9 mouse cellular contexts compared by ENCODE assay signal in the genomic region with DNA sequence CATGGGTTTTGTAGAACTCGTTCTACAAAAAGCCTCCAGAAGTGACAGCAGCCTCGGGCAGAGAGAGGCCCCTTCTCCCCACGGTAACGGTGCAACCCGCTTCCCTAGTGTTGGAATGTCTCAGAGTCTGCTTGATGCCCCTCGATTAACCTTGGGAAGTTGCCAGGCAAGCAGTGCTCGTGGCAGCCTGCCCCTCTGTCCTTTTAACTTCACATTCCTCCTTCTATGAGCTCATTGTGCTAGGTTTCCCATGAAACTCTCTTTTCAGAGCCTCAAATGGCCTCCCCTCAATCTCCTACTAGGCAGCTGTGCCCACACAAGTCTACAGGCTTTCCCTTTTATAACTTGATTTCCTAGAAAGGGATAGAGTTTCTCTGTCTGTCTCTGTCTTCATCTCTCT. TPM values are rescaled to one million over a fixed set of nuclear protein-coding genes. Genes with fewer than 3 reads are reported as not detected.
A peak's percentile ranks its signal among the peaks of the same experiment; 100 is the strongest.
DNase-seq lines count a peak whose midpoint lies in the region; ATAC-seq and TF ChIP-seq lines count a peak whose summit lies in the region.
"Had no signal": no experiment of that assay in that cellular context is flagged by ENCODE, and none has a peak within 500 bp of the region (broad histone marks: within the 10 kb centered on the region; RNA-seq: fewer than 3 reads in every experiment).

No protein-coding gene starts in this region.

- 0 out of 2 replicates have a peak overlapping the region, but pooled peaks have one; percentile 15 for H3K27ac ChIP-seq in lung, embryonic 14.5 days (ENCODE audit: low read depth)
- no peak overlapping the region for H3K27ac ChIP-seq in lung, postnatal 0 days (ENCODE audit: low read length)
- no peak overlapping the region for H3K27ac ChIP-seq in forebrain, postnatal 0 days (ENCODE audit: low read depth, low read length)
- H3K27ac ChIP-seq in midbrain, postnatal 0 days (ENCODE audit: low read depth, low read length), result no peak overlapping the region
- H3K27ac ChIP-seq: liver, embryonic 15.5 days had no signal

- no peak for TF ChIP-seq CTCF in lung, embryonic 14.5 days (IDR thresholded peaks at IDR 0.05; ENCODE audit: low read depth)
- no peak for TF ChIP-seq CTCF in lung, postnatal 0 days (IDR thresholded peaks at IDR 0.05)
- TF ChIP-seq CTCF in forebrain, postnatal 0 days (IDR thresholded peaks at IDR 0.05; ENCODE audit: low read depth), result no peak
- no peak for TF ChIP-seq CTCF in midbrain, postnatal 0 days (IDR thresholded peaks at IDR 0.05)

- no peak overlapping the region for H3K9ac ChIP-seq in lung, embryonic 14.5 days
- no peak overlapping the region for H3K9ac ChIP-seq in lung, postnatal 0 days (replicated peaks; ENCODE audit: low read depth)
- H3K9ac ChIP-seq in forebrain, postnatal 0 days, result no peak overlapping the region
- H3K9ac ChIP-seq in midbrain, postnatal 0 days (replicated peaks; ENCODE audit: low read length, poor library complexity, severe bottlenecking), result no peak overlapping the region
- H3K9ac ChIP-seq: liver, embryonic 15.5 days had no signal

- H3K27me3 ChIP-seq in lung, embryonic 14.5 days (ENCODE audit: insufficient read depth, low read length), result no peaks in the 10 kb centered on the region
- no peaks in the 10 kb centered on the region for H3K27me3 ChIP-seq in lung, postnatal 0 days (replicated peaks; ENCODE audit: insufficient read depth, low read length)
- no peaks in the 10 kb centered on the region for H3K27me3 ChIP-seq in forebrain, postnatal 0 days (ENCODE audit: insufficient read depth, low read length)
- H3K27me3 ChIP-seq in midbrain, postnatal 0 days (ENCODE audit: insufficient read depth, low read length), result peaks cover 10% of the 10 kb centered on the region; the same call in 1 of the 2 replicates
- H3K27me3 ChIP-seq: liver, embryonic 15.5 days had no signal

- H3K4me2 ChIP-seq in lung, embryonic 14.5 days, result no peak overlapping the region
- no peak overlapping the region for H3K4me2 ChIP-seq in lung, postnatal 0 days (replicated peaks; ENCODE audit: low read depth, low read length)
- H3K4me2 ChIP-seq in forebrain, postnatal 0 days (ENCODE audit: low read depth), result no peak overlapping the region
- H3K4me2 ChIP-seq in midbrain, postnatal 0 days (ENCODE audit: low read depth, low read length, poor library complexity, severe bottlenecking), result no peak overlapping the region
- H3K4me2 ChIP-seq: liver, embryonic 15.5 days had no signal

- no peak for ATAC-seq in cerebellum, adult (ENCODE audit: insufficient number of reproducible peaks, low FRiP score, low TSS enrichment)
- peak; percentile 74; the same call in 1 of the 2 replicates for ATAC-seq in lung, embryonic 14.5 days (ENCODE audit: insufficient read depth)
- no peak for ATAC-seq in lung, postnatal 0 days
- ATAC-seq in forebrain, postnatal 0 days, result peak; percentile 88
- peak; percentile 70 for ATAC-seq in midbrain, postnatal 0 days (ENCODE audit: low FRiP score)

- WGBS in lung, embryonic 14.5 days, result 17% methylated on average over 7 of the region's 7 CpGs
- WGBS in lung, postnatal 0 days, result 14% methylated on average over 7 of the region's 7 CpGs
- 10% methylated on average over 7 of the region's 7 CpGs for WGBS in forebrain, postnatal 0 days
- 18% methylated on average over 7 of the region's 7 CpGs for WGBS in midbrain, postnatal 0 days

- TF ChIP-seq EP300 in lung, postnatal 0 days (IDR thresholded peaks at IDR 0.05), result no peak

- no peaks in the 10 kb centered on the region for H3K36me3 ChIP-seq in lung, embryonic 14.5 days (ENCODE audit: insufficient read depth)
- H3K36me3 ChIP-seq in lung, postnatal 0 days (ENCODE audit: insufficient read depth, low read length), result no peaks in the 10 kb centered on the region
- H3K36me3 ChIP-seq in forebrain, postnatal 0 days (ENCODE audit: insufficient read depth), result no peaks in the 10 kb centered on the region
- H3K36me3 ChIP-seq in midbrain, postnatal 0 days (ENCODE audit: insufficient read depth, low read length), result no peaks in the 10 kb centered on the region
- H3K36me3 ChIP-seq: liver, embryonic 15.5 days had no signal

- peaks cover 4% of the 10 kb centered on the region; the same call in 1 of the 2 replicates for H3K4me1 ChIP-seq in lung, embryonic 14.5 days (ENCODE audit: insufficient read depth)
- no peaks in the 10 kb centered on the region for H3K4me1 ChIP-seq in lung, postnatal 0 days (ENCODE audit: insufficient read depth, low read depth, low read length)
- 0 out of 2 replicates have a peak, but pooled peaks cover 4% of the 10 kb centered on the region for H3K4me1 ChIP-seq in forebrain, postnatal 0 days (ENCODE audit: insufficient read depth)
- H3K4me1 ChIP-seq in midbrain, postnatal 0 days (ENCODE audit: insufficient read depth, low read length), result no peaks in the 10 kb centered on the region
- H3K4me1 ChIP-seq: liver, embryonic 15.5 days had no signal

- H3K9me3 ChIP-seq in lung, embryonic 14.5 days (ENCODE audit: low read depth, low read length), result no peaks in the 10 kb centered on the region
- no peaks in the 10 kb centered on the region for H3K9me3 ChIP-seq in lung, postnatal 0 days (ENCODE audit: low read length)
- H3K9me3 ChIP-seq in forebrain, postnatal 0 days (ENCODE audit: low read length), result no peaks in the 10 kb centered on the region
- no peaks in the 10 kb centered on the region for H3K9me3 ChIP-seq in midbrain, postnatal 0 days (ENCODE audit: low read length)
- H3K9me3 ChIP-seq: liver, embryonic 15.5 days had no signal

- H3K4me3 ChIP-seq in lung, embryonic 14.5 days (ENCODE audit: low read depth, low read length), result no peak overlapping the region
- no peak overlapping the region for H3K4me3 ChIP-seq in lung, postnatal 0 days (ENCODE audit: low read depth, low read length)
- H3K4me3 ChIP-seq in forebrain, postnatal 0 days (ENCODE audit: low read depth, low read length), result no peak overlapping the region
- H3K4me3 ChIP-seq in midbrain, postnatal 0 days (ENCODE audit: low read depth, low read length), result no peak overlapping the region
- H3K4me3 ChIP-seq: liver, embryonic 15.5 days had no signal

- DNase-seq in cerebellum, postnatal 10 days, result peak; percentile 63 to 75
- DNase-seq in lung, embryonic 14.5 days, result peak; percentile 68
- no peak for DNase-seq in lung, postnatal 0 days (ENCODE audit: low spot score)
- DNase-seq in forebrain, postnatal 0 days, result peak; percentile 69
- peak; percentile 89 for DNase-seq in midbrain, postnatal 0 days (ENCODE audit: low spot score)
- DNase-seq in MN1 (ENCODE audit: low spot score), result no peak
- DNase-seq in right cerebral cortex, adult 2 months (ENCODE audit: low spot score in 2 of 2), result no peak

RNA-seq across cellular contexts. Expression of a gene that starts 10.6 kb away (rescaled TPM):
- polyA plus RNA-seq in lung, embryonic 14.5 days (2014; fragmentation: Nextera tagmentation; extraction: Ambion mirVana), result 2.2 TPM in 2 replicates
- polyA plus RNA-seq in lung, postnatal 0 days (2015; fragmentation: Nextera tagmentation; extraction: Ambion mirVana), result 1.4 TPM in 2 replicates
- 22.5 and 30.8 TPM in 2 replicates for total RNA-seq in forebrain, postnatal 0 days (2014; rRNA removed)
- polyA plus RNA-seq in forebrain, postnatal 0 days (2015; fragmentation: Nextera tagmentation; extraction: Ambion mirVana), result 5.6 and 11.8 TPM in 2 replicates
- total RNA-seq in midbrain, postnatal 0 days (2014; rRNA removed), result 64.8 and 83.3 TPM in 2 replicates
- 17.4 and 19.3 TPM in 2 replicates for polyA plus RNA-seq in midbrain, postnatal 0 days (2015; fragmentation: Nextera tagmentation; extraction: Ambion mirVana)

Comparison
In these comparisons a context has a peak if more than half of its experiments do, and no peak if none do; other contexts are left out.
1. DNase-seq: peak in cerebellum, postnatal 10 days (2 of 2), lung, embryonic 14.5 days (single experiment), forebrain, postnatal 0 days (single experiment) and midbrain, postnatal 0 days (single experiment); none in lung, postnatal 0 days (single experiment), MN1 (single experiment) and right cerebral cortex, adult 2 months (0 of 2).
2. ATAC-seq: peak in lung, embryonic 14.5 days (single experiment), forebrain, postnatal 0 days (single experiment) and midbrain, postnatal 0 days (single experiment); none in cerebellum, adult (single experiment) and lung, postnatal 0 days (single experiment).